Mouse (Mus musculus): Measurements from ENCODE around the gene Myo1f. TPM values are rescaled to one million over a fixed set of nuclear protein-coding genes. Genes with fewer than 3 reads are reported as not detected.

Gene Myo1f
- total RNA-seq, 4 experiments from 2014 or later, result 1.7 to 6.7 (median 3.8) TPM

DNA sequence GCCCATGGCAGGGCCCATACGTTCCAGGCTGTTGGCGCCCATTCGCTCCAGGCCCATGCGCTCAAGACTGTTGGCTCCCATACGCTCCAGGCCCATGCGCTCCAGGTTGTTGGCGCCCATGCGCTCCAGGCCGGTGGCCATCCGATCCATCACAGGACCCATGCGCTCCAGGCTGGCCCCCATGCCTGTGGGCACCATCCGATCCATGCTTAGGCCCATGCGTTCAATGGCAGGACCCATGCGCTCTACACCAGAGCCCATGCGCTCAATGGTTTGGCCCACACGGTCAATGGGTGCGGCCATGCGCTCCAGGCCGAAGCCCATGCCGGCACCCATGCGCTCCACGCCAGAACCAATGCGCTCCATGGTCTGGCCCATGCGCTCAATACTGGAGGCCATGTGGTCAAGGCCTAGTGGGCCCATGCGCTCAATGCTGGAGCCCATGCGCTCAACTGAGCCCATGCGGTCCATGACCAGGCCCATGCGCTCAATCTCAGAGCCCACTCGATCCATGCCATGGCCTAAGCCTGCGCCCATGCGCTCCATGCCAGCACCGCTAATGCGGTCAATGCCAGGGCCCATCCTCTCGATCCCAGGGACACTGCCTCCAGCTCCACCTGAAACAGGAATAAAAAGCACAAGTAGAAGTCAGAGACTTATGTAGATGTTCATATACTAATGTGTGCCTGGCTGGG is 94.4 kb downstream of the Myo1f start:
- no peak for DNase-seq (ENCODE audit: low spot score in 2 of 2)

Other genes starting within 250 kb of the Myo1f start
- 10 to 100 TPM; 17.6 to 23.3 (median 20.4) TPM for gene Zfp81, start 196.8 kb upstream of the Myo1f start, total RNA-seq (2022)
- gene Zfp101, start 161.1 kb upstream of the Myo1f start, total RNA-seq (2022), result 10 to 100 TPM; 14.4 to 19.5 (median 15.5) TPM
- gene Actl9, start 122.8 kb upstream of the Myo1f start, total RNA-seq (2022), result not detected
- 10 to 100 TPM; 21.2 to 29.5 (median 26.3) TPM for gene Adamts10, start 31.5 kb upstream of the Myo1f start, total RNA-seq (2022)
- gene Zfp414, start 73.4 kb downstream of the Myo1f start, total RNA-seq (2022), result 10 to 100 TPM; 49.7 to 56.8 (median 52.8) TPM
- under 1 TPM in 1 of 4 experiments, not detected in 3; 0.37 TPM for gene Pram1, start 82.3 kb downstream of the Myo1f start, total RNA-seq (2022)
- gene Hnrnpm, start 131.2 kb downstream of the Myo1f start, total RNA-seq (2022), result 100 to 1,000 TPM in 3 of 4 experiments, 10 to 100 TPM in 1; 92.0 to 129 (median 113) TPM
- 10 to 100 TPM; 85.6 to 95.3 (median 89.9) TPM for gene March2, start 163.0 kb downstream of the Myo1f start, total RNA-seq (2022)
- gene Rab11b, start 204.8 kb downstream of the Myo1f start, total RNA-seq (2022), result 100 to 1,000 TPM; 351 to 365 (median 357) TPM
- gene Angptl4, start 226.1 kb downstream of the Myo1f start, total RNA-seq (2022), result 1 to 10 TPM; 2.3 to 3.2 (median 2.5) TPM